Mouse (Mus musculus): Measurements from ENCODE around the gene Gfpt1.

DNA sequence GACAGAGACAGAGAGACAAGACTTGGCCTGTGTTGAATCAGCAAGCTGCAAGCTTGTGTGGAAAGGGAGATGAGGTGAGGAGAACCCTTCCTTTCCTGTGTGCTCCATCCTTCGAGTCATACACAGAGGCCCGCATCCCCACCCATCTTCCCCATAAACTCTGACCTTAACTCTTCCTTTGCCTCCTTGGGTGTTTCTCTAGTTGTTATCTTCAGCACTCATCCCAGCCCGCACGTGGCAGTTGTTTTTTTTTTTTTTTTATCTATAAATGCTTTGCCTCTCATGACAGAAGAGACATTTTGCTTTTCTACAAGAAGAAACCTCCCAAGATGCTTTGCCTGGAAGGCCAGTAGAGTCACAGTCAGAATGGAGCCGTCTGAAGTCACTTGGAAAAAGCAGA, 95.8 kb downstream of the Gfpt1 start:
- TF ChIP-seq CTCF (IDR thresholded peaks at IDR 0.05; ENCODE audit: borderline replicate concordance, insufficient read depth, low read depth, low read length) (no peak), POLR2A (IDR thresholded peaks at IDR 0.05; ENCODE audit: borderline replicate concordance, insufficient read depth, low read length) (no peak)

Data from cerebellum, adult 2 months (tissue).